Mouse (Mus musculus) cerebellum, adult 2 months (tissue): ENCODE data around the gene Serpina3k.

Experiments
- CTCF ChIP-seq: fragments of 200-500 bp; IDR thresholded peaks from 2 replicates; pipeline ENCODE4 v1.5.1; 2011; ENCODE audit warnings: low read depth, mild to moderate bottlenecking, control low read depth, low read length, moderate library complexity, borderline replicate concordance; ENCODE audit not compliant: insufficient read depth
- POLR2A ChIP-seq: fragments of 200-500 bp; IDR thresholded peaks from 2 replicates; pipeline ENCODE4 v1.6.1; 2011; ENCODE audit warnings: low read length, control low read depth, borderline replicate concordance; ENCODE audit not compliant: insufficient read depth

GRCm38 (mm10) chr12:104293963-104294362 is 44.3 kb upstream of the Serpina3k start:
- TF ChIP-seq CTCF (no peak), POLR2A (no peak)
